Mouse (Mus musculus) left cerebral cortex, adult 18-20 months (tissue): ENCODE measurements around the gene Elovl1. TPM values are rescaled to one million over a fixed set of nuclear protein-coding genes. Genes with fewer than 3 reads are reported as not detected.

Experiments
- DNase-seq, 2 experiments: peaks; one replicate each; pipeline ENCODE4 v3.0.0; 2021 to 2022; ENCODE audit warnings: low spot score in 2 of 2, mixed read lengths in 1 of 2
- long read RNA-seq, 2 experiments: library from polyadenylated mRNA; stranded (forward); transcript quantifications; one replicate each; pipeline ENCODE4 v2.0.0; 2021
- total RNA-seq, 2 experiments: library from RNA; stranded (reverse); gene quantifications; 2 replicates each; pipeline ENCODE4 v1.2.3; 2021

Gene Elovl1
- total RNA-seq, result 10 to 100 TPM; 18.3 to 19.2 TPM
- long read RNA-seq, experiment 1, transcript Elovl1-201 (8 exons, 1,811 nt), result major isoform, 19 of 27 reads
- long read RNA-seq, experiment 1, partial matches to known transcripts, result 5 of 27 reads
- long read RNA-seq, experiment 1, other reads (novel, unspliced or antisense), result 3 of 27 reads
- long read RNA-seq, experiment 2, transcript Elovl1-201 (8 exons, 1,811 nt), result major isoform, 17 of 21 reads
- long read RNA-seq, experiment 2, partial matches to known transcripts, result 1 of 21 reads
- long read RNA-seq, experiment 2, other reads (novel, unspliced or antisense), result 2 of 21 reads

- peak; percentile 59 for DNase-seq
Measured at GRCm38 (mm10) chr4:118427768-118428451, at the start of gene Elovl1. Gene Elovl1 (plus strand): TSS chr4:118428093.

- no peak for DNase-seq
Measured at GRCm38 (mm10) chr4:118383271-118383670, 44.6 kb upstream of the Elovl1 start.

- no peak for DNase-seq
Measured at GRCm38 (mm10) chr4:118387316-118387715, 40.6 kb upstream of the Elovl1 start.

GRCm38 (mm10) chr4:118390146-118390545, 37.7 kb upstream of the Elovl1 start:
- no peak for DNase-seq

- DNase-seq, result no peak
Measured at GRCm38 (mm10) chr4:118394505-118394904, 33.4 kb upstream of the Elovl1 start.

- no peak for DNase-seq
Measured at GRCm38 (mm10) chr4:118395289-118395688, 32.6 kb upstream of the Elovl1 start.

DNA sequence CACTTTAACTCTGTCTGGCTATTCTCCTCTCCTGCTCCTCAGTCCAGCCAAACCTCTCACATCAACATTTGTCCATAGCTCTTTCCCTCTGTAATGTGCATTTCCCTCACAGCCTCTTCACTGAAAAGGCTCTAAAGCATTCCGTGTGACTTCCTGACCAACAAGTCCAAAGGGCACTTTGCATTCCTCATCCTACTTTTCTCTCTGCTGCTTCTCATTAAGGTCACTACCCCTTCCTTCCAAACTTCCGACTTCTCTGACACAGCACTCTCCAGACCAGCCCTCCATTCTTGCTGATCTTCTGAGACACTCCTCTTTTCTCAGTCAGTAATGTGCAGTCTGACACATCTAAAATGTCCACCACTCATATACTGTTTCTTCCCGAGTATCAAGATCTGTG, 31.5 kb upstream of the Elovl1 start:
- no peak for DNase-seq

DNA sequence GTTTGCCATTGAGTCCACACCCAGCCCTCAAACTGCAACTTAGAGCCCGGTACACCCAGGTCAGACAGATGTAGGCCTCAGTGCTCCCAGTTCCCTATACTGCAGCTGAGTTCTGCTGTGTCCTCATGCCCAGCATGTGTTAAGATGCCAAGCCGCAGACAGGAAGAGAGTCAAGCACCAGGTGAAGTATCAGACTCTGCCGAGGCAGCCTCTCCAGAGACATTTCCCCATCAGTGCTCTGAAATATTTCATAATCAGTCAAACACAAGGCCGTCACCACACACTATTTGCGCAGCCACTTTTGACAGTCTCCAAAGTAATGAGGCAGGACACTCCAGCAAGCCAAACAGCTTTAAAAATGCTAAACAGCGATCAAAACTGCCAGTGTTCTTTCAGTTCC, 29.5 kb upstream of the Elovl1 start:
- DNase-seq, result no peak

GRCm38 (mm10) chr4:118401421-118401820, 26.5 kb upstream of the Elovl1 start:
- no peak for DNase-seq

DNA sequence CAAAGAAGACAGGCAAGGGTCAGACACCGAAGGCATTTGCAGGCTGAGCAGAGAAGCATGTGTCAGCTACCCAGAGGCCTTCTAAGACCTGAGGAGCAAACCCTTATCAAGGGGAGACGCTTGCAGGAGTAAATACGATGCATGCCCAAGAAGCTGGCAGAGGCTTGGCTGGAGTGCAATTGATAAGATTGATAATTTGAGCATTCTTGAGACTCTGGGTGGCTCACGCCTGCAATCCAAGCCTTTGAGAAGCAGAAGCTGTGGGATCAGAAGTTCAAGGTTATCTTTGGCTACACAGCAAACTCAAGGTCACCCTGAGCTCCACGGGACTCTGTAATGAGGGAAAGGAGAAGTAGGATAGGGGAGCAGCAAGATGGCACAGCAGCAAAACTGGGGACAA, 26.0 kb upstream of the Elovl1 start:
- DNase-seq, result no peak

DNA sequence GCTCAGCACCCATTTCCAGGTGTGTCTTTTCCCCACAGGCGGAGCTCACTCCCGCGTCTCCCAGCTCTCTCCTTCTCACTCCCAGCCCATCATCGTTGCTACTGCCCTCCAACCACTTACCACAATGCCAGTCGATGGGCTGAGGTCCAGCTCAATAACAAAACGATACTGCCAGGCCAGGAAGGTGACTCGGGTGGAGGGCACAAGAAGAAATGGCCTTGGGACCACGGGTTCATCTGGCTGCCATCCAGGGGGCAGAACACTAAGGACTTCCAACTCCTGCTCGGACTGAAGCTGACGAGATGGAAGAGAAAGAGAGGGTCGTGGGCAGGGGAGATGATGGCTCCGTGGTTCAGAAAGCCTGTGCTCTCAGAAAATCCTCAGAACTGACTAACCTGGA, 25.2 kb upstream of the Elovl1 start:
- no peak for DNase-seq

DNA sequence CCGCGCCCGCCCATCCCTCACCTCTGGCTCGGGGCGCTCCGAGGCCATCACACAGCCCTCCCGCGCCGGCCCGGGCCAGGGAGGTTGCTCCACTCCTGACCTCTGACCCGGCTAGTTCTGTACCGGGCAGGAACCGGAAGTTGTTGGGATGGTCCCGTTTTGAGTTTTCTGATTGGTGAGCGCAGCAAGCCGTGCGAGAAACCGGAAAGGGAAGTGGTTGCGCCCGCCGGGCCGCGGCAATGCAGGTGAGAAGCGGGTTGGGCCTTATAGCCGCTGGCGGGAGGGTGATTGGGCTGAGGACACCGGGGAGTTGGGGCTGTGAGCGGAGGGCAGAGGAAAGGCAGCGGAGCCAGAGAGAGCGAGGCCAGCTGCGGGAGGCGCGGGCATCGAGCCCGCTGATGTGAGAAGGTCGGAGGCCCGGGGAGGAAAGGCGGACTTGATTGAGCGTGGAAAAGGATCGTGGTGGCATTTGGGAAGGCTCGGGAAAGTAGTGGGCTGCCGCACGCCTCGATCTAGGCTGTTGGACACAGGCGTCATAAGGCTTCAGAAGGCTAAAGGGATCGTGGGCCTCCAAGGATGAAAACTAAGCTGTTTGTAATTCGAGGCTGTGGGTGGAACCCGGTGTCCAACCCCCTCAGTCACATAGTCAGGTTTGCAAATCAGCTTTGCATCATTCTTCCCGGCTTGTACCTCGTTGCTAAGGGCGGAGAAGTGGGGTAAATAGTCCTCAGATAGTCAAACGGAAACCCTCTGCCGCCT, 18.6 kb upstream of the Elovl1 start, which contains the start of the genes Szt2 and Med8:
Gene Szt2 (minus strand): TSS at position 132 of the 759 bp plus-strand sequence.
Gene Med8 (plus strand): TSS at position 196 of the 759 bp plus-strand sequence.
- peak; percentile 86 to 92 for DNase-seq

GRCm38 (mm10) chr4:118410871-118411270, 17.0 kb upstream of the Elovl1 start:
- DNase-seq, result no peak

- no peak for DNase-seq
Measured at GRCm38 (mm10) chr4:118413553-118413952, 14.3 kb upstream of the Elovl1 start.

DNA sequence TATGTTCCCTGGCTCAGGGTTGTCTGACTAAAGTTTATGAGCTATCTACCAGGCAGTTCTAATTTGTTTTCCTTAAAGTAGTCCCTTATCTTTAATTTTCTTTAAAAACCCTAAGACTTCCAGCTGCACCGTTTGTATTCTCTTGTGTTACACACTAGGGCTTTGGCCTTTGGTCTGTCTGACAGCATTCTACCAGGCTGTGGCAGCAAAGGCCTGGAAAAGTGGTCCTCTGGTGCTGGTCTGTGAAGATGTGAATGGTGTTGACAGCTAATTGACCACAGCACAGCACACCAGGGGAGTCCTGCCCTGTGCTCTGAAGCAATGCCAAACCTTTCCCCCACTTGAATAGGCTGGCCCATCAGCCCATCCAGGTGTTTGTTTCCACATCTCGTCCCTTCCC, 12.1 kb upstream of the Elovl1 start:
- no peak for DNase-seq

GRCm38 (mm10) chr4:118416329-118416728, 11.6 kb upstream of the Elovl1 start:
- DNase-seq, result peak in 1 of 2 experiments; percentile 34

- no peak for DNase-seq
Measured at GRCm38 (mm10) chr4:118417112-118417797, 10.6 kb upstream of the Elovl1 start.

GRCm38 (mm10) chr4:118421384-118421783, 6.5 kb upstream of the Elovl1 start:
- no peak for DNase-seq

- no peak for DNase-seq
Measured at GRCm38 (mm10) chr4:118424541-118425160, 3.2 kb upstream of the Elovl1 start.

DNA sequence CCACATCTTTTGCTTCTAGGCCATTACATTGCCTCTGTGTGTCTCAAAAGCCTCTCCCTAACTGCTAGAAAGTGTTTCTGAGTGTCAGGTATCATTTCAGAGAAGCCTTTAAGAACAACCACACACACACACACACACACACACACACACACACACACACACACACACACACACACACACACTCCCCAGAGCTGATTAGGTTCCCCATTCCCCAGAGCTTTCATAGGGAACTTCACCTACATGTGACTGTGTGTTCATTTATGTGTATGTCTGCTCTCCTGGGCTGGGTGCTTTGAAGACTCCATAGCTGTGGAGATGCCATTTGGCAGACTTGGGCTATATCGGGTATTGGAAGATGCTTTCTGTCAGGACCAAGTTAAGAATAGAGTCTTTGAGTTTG, 2.5 kb upstream of the Elovl1 start:
- DNase-seq, result no peak

DNA sequence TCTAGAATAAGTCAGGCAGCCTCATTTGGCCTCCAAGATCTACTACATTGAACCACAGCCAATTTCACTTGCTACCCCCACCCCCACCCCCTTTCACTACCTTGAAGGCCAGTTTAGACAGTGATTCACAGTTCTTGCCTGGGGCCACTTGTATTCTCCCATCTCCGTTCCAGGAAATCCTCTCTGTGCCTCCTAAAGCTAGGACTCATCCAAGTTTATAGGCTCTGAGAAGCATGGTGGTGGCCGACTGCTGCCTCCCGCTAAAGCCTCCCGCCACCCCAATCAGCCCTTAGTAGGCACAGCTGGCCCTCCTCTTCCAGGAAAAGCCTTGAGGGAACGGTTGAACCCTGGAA, 502 bp upstream of the Elovl1 start:
- DNase-seq, result no peak
